Mouse (Mus musculus) liver, embryonic 13.5 days (tissue): Measurements from ENCODE around the gene Ocrl. TPM values are rescaled to one million over a fixed set of nuclear protein-coding genes. Genes with fewer than 3 reads are reported as not detected.

Source experiments
- ATAC-seq: fragments of 200-750 bp; cut with Nextera tagmentation; 2 replicates; pipeline ENCODE4 v1.8.0; 2017; ENCODE audit warnings: low read depth, mild to moderate bottlenecking, moderate number of reproducible peaks, moderate library complexity
- DNase-seq: peaks from one replicate; pipeline ENCODE4 v3.0.0; 2022
- H3K27ac ChIP-seq: fragments of 300-500 bp; sonication (generic); 2 replicates; pipeline ENCODE4 v1.5.1; 2015; ENCODE audit warnings: moderate library complexity, mild to moderate bottlenecking, inconsistent platforms
- H3K27me3 ChIP-seq: fragments of 300-500 bp; sonication (generic); 2 replicates; pipeline ENCODE4 v1.6.1; 2015; ENCODE audit warnings: mild to moderate bottlenecking, inconsistent platforms
- H3K36me3 ChIP-seq: fragments of 300-500 bp; sonication (generic); 2 replicates; pipeline ENCODE4 v1.6.1; 2015; ENCODE audit warnings: mild to moderate bottlenecking, inconsistent platforms
- H3K4me1 ChIP-seq: fragments of 300-500 bp; sonication (generic); replicated peaks from 2 replicates; pipeline ENCODE4 v1.6.1; 2015; ENCODE audit warnings: inconsistent platforms
- H3K4me2 ChIP-seq: fragments of 300-500 bp; sonication (generic); 2 replicates; pipeline ENCODE4 v1.6.1; 2015; ENCODE audit warnings: inconsistent platforms, mild to moderate bottlenecking, moderate library complexity
- H3K4me3 ChIP-seq: fragments of 300-500 bp; sonication (generic); replicated peaks from 2 replicates; pipeline ENCODE4 v1.5.1; 2015; ENCODE audit warnings: mild to moderate bottlenecking, inconsistent platforms
- H3K9ac ChIP-seq: fragments of 300-500 bp; sonication (generic); 2 replicates; pipeline ENCODE4 v1.6.1; 2015; ENCODE audit warnings: mild to moderate bottlenecking, inconsistent platforms
- H3K9me3 ChIP-seq: fragments of 300-500 bp; sonication (generic); replicated peaks from 2 replicates; pipeline ENCODE4 v1.6.1; 2016; ENCODE audit warnings: inconsistent platforms
- WGBS: fragments of 180-500 bp; shearing (Covaris S2); methylation state at CpG from one replicate; pipeline ENCODE4 v1.1.7; 2015; ENCODE audit not compliant: insufficient replicate concordance; 5-methylcytosine and 5-hydroxymethylcytosine counted together
- polyA plus RNA-seq: library from polyadenylated mRNA; unstranded; fragments of >200 nt; fragmentation: Nextera tagmentation; extraction: Ambion mirVana; gene quantifications from 2 replicates; pipeline ENCODE4 v1.2.1, GENCODE M21; 2015

Ocrl gene
- 3.2 and 4.2 TPM in 2 replicates for polyA plus RNA-seq

DNA sequence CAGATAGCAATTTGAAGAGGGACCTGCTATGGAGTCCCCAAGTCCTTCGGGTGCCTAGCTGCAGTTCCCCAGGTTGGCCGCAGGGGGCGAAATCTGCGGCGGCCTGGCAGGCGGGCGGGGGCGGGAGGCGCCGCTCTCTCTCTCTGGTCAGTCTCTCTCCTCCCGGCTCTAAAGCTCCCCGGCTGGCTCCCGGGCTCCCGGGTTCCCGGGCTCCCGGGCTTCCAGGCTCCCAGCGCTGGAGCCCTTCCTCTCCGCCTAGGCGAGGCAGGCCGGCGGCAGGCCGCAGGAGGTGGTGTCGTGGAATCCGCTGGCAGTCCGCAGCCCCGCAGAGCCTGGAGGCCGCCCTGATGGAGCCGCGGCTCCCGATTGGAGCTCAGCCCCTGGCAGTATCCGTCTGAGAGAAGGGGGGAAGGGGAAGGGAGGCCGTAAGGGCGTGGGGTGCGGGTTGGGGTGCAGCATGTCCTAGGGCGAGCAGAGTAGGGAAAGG is at the start of gene Ocrl:
Gene Ocrl (plus strand): TSS at position 82 of the 487 bp plus-strand sequence.
- H3K27ac ChIP-seq = no peak within 1 kb of the TSS; the same call in none of the 2 replicates
- 6% methylated on average over 29 of the region's 35 CpGs for WGBS

GRCm38 (mm10) chrX:47880052-47880451 is 32.1 kb upstream of the Ocrl start:
- WGBS = 38% methylated on average over 2 of the region's 2 CpGs
- ATAC-seq = no peak
- DNase-seq = no peak

More for the DNA sequence above, at the start of gene Ocrl:
- H3K9ac ChIP-seq = peak within 1 kb of the TSS; percentile 75
- peak; percentile 89 for ATAC-seq
- H3K4me2 ChIP-seq = peak within 1 kb of the TSS; percentile 66
- no peaks in the 10 kb centered on the region for H3K36me3 ChIP-seq
- no peaks in the 10 kb centered on the region for H3K9me3 ChIP-seq
- DNase-seq = peak; percentile 49
- peak within 1 kb of the TSS; percentile 68 for H3K4me3 ChIP-seq
- peaks cover 3% of the 10 kb centered on the region; the same call in 1 of the 2 replicates for H3K4me1 ChIP-seq
- no peaks in the 10 kb centered on the region for H3K27me3 ChIP-seq

DNA sequence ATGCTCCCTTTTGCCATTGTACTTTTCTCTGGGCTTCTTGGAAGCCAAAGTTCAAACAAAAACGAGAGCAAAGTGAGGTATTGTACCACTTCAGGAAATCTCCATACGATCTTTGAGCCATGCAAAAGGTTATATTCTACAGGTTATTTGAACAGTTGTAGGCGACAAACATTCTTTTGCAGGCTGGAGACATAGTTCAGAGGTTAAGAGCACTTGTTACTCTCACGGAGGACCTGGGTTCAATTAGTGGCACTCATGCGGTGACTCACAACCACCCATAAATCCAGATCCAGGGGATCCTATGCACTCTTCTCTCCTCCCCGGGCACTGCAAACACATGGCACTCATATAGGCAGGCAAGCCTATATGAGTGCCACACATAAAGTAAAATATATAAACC is 29.4 kb upstream of the Ocrl start:
- ATAC-seq = no peak
- Histone ChIP-seq H3K27ac (no peak overlapping the region), H3K9ac (no peak overlapping the region), H3K36me3 (no peaks in the 10 kb centered on the region), H3K4me1 (no peaks in the 10 kb centered on the region), H3K9me3 (no peaks in the 10 kb centered on the region), H3K27me3 (no peaks in the 10 kb centered on the region), H3K4me2 (no peak overlapping the region), H3K4me3 (no peak overlapping the region)
- 65% methylated on average over 6 of the region's 6 CpGs for WGBS
- DNase-seq = no peak

More at GRCm38 (mm10) chrX:47880052-47880451, 32.1 kb upstream of the Ocrl start:
- Histone ChIP-seq H3K4me2 (no peak overlapping the region), H3K36me3 (no peaks in the 10 kb centered on the region), H3K27ac (no peak overlapping the region), H3K4me1 (no peaks in the 10 kb centered on the region), H3K4me3 (no peak overlapping the region), H3K27me3 (no peaks in the 10 kb centered on the region), H3K9ac (no peak overlapping the region), H3K9me3 (no peaks in the 10 kb centered on the region)

GRCm38 (mm10) chrX:47887401-47887800 is 24.8 kb upstream of the Ocrl start:
- Histone ChIP-seq H3K9me3 (no peaks in the 10 kb centered on the region), H3K27ac (no peak overlapping the region), H3K4me1 (no peaks in the 10 kb centered on the region), H3K36me3 (no peaks in the 10 kb centered on the region), H3K9ac (no peak overlapping the region), H3K27me3 (peaks cover 12% of the 10 kb centered on the region), H3K4me2 (no peak overlapping the region), H3K4me3 (no peak overlapping the region)
- DNase-seq (no peak), ATAC-seq (no peak)
- 53% methylated on average over 2 of the region's 2 CpGs for WGBS

- H3K4me2 ChIP-seq = peak overlapping the region; percentile 55
- H3K27ac ChIP-seq = no peak overlapping the region
- H3K9me3 ChIP-seq = no peaks in the 10 kb centered on the region
- peak overlapping the region; percentile 48 for H3K4me3 ChIP-seq
- no peaks in the 10 kb centered on the region for H3K4me1 ChIP-seq
- no peaks in the 10 kb centered on the region for H3K36me3 ChIP-seq
- WGBS = 13% methylated on average over 9 of the region's 12 CpGs
- H3K27me3 ChIP-seq = peaks cover 17% of the 10 kb centered on the region
- ATAC-seq (no peak), DNase-seq (no peak)
- no peak overlapping the region for H3K9ac ChIP-seq
These were observed 20.8 kb upstream of the Ocrl start for GRCm38 (mm10) chrX:47891243-47891906.

- Histone ChIP-seq H3K4me1 (no peaks in the 10 kb centered on the region), H3K36me3 (no peaks in the 10 kb centered on the region), H3K4me2 (peak overlapping the region; percentile 55), H3K4me3 (peak overlapping the region; percentile 48), H3K9me3 (no peaks in the 10 kb centered on the region), H3K9ac (peak overlapping the region; percentile 26; the same call in 1 of the 2 replicates), H3K27me3 (peaks cover 17% of the 10 kb centered on the region), H3K27ac (no peak overlapping the region)
- ATAC-seq (peak; percentile 31; the same call in 1 of the 2 replicates), DNase-seq (no peak)
- WGBS = 11% methylated on average over 30 of the region's 36 CpGs
These were observed 20.2 kb upstream of the Ocrl start for GRCm38 (mm10) chrX:47891907-47892430.

DNA sequence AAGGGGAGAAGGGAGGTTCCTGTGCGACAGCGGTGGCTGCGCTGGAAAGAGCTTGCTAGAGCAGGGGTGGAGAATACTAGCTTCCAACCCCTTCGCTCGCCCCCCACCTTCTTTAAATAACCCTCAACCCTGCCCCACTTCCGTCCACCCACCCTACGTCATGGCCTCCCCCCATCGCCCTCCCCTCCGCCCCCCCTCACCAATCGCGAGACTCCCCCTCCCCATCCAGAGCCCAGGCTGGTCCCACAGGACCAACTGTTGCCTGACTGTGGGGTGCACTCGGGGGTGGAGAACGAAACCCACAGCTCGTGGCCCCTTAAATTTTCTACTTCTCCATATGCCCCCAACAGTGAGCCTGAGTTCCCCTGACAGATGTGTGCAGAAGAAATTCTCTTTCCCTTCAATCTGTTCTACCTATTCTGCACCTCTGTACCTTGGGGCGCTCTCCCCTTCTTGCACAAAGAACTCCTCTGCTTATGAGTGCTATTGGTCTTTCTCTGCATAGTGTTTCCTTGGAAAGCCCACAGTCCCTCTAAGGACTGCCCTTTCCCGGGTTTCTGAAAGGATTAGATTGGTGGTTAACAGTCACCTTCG is 19.7 kb upstream of the Ocrl start, which contains the start of gene Smarca1:
Gene Smarca1 (minus strand): TSS at position 544 of the 594 bp plus-strand sequence.
- DNase-seq (no peak), ATAC-seq (0 out of 2 replicates have a peak, but pooled peaks have one; percentile 15)
- peak within 1 kb of the TSS; percentile 48 for H3K4me3 ChIP-seq
- no peaks in the 10 kb centered on the region for H3K4me1 ChIP-seq
- peak within 1 kb of the TSS; percentile 55 for H3K4me2 ChIP-seq
- H3K36me3 ChIP-seq = no peaks in the 10 kb centered on the region
- no peak within 1 kb of the TSS for H3K27ac ChIP-seq
- H3K9me3 ChIP-seq = no peaks in the 10 kb centered on the region
- WGBS = 8% methylated on average over 13 of the region's 17 CpGs
- peak within 1 kb of the TSS; percentile 26; the same call in 1 of the 2 replicates for H3K9ac ChIP-seq
- peaks cover 17% of the 10 kb centered on the region for H3K27me3 ChIP-seq

DNA sequence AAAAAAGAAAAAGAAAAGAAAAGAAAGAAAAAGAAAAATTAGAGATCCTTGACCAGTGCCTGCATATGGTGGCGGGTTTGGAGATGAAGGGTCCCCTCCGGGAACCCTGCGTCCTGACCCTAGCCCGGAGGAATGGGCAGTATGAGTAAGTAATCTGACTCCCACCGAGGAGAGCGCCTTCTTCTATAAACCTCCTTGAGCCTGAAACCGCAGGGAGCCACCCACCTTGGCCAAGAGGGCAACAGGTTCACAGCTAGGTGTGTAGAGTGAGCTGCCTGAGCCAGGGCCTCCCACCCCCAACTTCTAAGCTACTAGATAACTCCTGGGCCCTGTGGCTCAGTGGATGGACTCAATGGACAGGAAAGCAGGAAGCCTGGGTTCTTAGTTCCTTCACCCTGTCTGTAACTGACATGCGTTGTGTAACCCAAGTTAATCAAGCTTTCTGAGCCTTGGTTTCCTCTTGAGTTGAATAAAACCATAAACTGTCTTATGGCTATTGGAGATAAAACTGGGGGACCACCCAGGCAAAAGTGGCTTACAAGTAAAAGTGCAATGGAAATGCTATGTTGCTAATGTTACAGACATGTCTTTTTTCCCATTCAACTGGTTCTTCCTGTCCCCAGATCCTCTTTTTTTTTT is 836 bp downstream of the Ocrl start:
- WGBS = 20% methylated on average over 8 of the region's 8 CpGs
- H3K9ac ChIP-seq = peak overlapping the region; percentile 75
- peak; percentile 52 for ATAC-seq

DNA sequence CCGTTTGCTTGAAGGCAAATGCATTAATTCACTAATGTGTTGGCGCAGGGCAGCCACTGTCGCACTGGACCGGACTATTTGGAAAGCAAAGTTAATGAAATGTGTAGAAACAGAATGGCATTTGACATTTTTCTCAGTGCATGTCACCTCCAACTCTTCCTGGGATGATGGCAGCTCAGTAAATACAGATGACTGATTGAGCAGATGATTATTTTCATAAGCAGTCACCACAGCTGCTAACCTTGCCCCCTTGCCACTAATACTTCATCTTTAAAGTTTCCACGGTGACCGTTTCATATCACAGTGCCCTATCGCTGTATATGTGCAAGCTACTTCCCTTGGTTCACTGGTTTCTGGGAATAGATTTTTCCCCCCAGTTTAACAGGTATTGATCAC is 1.4 kb downstream of the Ocrl start:
- no peaks in the 10 kb centered on the region for H3K36me3 ChIP-seq
- peaks cover 3% of the 10 kb centered on the region; the same call in 1 of the 2 replicates for H3K4me1 ChIP-seq
- H3K27me3 ChIP-seq = no peaks in the 10 kb centered on the region
- DNase-seq = no peak
- no peak for ATAC-seq
- peak overlapping the region; percentile 68 for H3K4me3 ChIP-seq
- H3K27ac ChIP-seq = no peak overlapping the region
- no peaks in the 10 kb centered on the region for H3K9me3 ChIP-seq
- WGBS = 52% methylated on average over 7 of the region's 7 CpGs
- H3K9ac ChIP-seq = no peak overlapping the region
- peak overlapping the region; percentile 66 for H3K4me2 ChIP-seq

More for the DNA sequence above, 836 bp downstream of the Ocrl start:
- Histone ChIP-seq H3K36me3 (no peaks in the 10 kb centered on the region), H3K27me3 (no peaks in the 10 kb centered on the region), H3K27ac (no peak overlapping the region; the same call in 1 of the 2 replicates), H3K4me2 (peak overlapping the region; percentile 66), H3K9me3 (no peaks in the 10 kb centered on the region), H3K4me3 (peak overlapping the region; percentile 68), H3K4me1 (peaks cover 3% of the 10 kb centered on the region; the same call in 1 of the 2 replicates)
- peak; percentile 1 for DNase-seq

- 70% methylated on average over 1 of the region's 1 CpGs for WGBS
- no peaks in the 10 kb centered on the region for H3K27me3 ChIP-seq
- H3K27ac ChIP-seq = no peak overlapping the region
- no peaks in the 10 kb centered on the region for H3K36me3 ChIP-seq
- DNase-seq (no peak), ATAC-seq (no peak)
- no peaks in the 10 kb centered on the region for H3K9me3 ChIP-seq
- no peak overlapping the region for H3K4me3 ChIP-seq
- no peak overlapping the region for H3K9ac ChIP-seq
- H3K4me1 ChIP-seq = peaks cover 3% of the 10 kb centered on the region; the same call in 1 of the 2 replicates
- H3K4me2 ChIP-seq = no peak overlapping the region
These were observed 4.6 kb downstream of the Ocrl start for GRCm38 (mm10) chrX:47916831-47917230.

DNA sequence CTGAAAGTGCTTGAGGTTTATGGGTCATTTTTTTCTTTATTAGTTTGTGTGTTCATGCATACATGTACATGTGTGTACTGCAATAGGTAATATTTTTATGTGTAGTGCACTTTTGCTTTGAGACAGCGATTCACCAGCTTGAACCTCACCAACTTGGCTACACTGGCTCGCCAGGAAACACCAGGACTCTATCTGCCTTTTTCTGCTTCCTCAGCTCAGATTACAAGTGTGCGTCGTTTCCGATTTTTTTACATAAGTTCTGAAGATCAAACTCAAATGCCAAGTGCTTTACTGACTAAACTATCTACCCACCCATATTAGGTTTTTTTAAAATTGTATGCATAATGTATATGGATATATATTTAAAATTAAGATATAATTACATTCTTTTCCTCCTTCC is 8.4 kb downstream of the Ocrl start:
- no peak overlapping the region for H3K4me2 ChIP-seq
- H3K4me1 ChIP-seq = no peaks in the 10 kb centered on the region
- H3K36me3 ChIP-seq = no peaks in the 10 kb centered on the region
- DNase-seq = no peak
- WGBS = 76% methylated on average over 5 of the region's 5 CpGs
- no peaks in the 10 kb centered on the region for H3K27me3 ChIP-seq
- no peak overlapping the region for H3K9ac ChIP-seq
- no peak overlapping the region for H3K4me3 ChIP-seq
- ATAC-seq = no peak
- no peaks in the 10 kb centered on the region for H3K9me3 ChIP-seq
- H3K27ac ChIP-seq = no peak overlapping the region
